Mouse (Mus musculus) hindbrain, embryonic 15.5 days (tissue): ENCODE measurements around the gene Rras. TPM values are rescaled to one million over a fixed set of nuclear protein-coding genes. Genes with fewer than 3 reads are reported as not detected.

ENCODE experiments used
- ATAC-seq: fragments of 200-750 bp; cut with Nextera tagmentation; 2 replicates; pipeline ENCODE4 v1.8.0; 2017; ENCODE audit warnings: low read depth, moderate number of reproducible peaks, moderate TSS enrichment; ENCODE audit not compliant: low FRiP score
- H3K27ac ChIP-seq: fragments of 300-500 bp; sonication (generic); replicated peaks from 2 replicates; pipeline ENCODE4 v1.5.1; 2015; ENCODE audit warnings: mild to moderate bottlenecking, inconsistent platforms
- H3K27me3 ChIP-seq: fragments of 300-500 bp; sonication (generic); 2 replicates; pipeline ENCODE4 v1.6.1; 2015; ENCODE audit warnings: control low read depth, inconsistent platforms
- H3K36me3 ChIP-seq: fragments of 300-500 bp; sonication (generic); 2 replicates; pipeline ENCODE4 v1.6.1; 2015; ENCODE audit warnings: control low read depth, inconsistent platforms
- H3K4me1 ChIP-seq: fragments of 300-500 bp; sonication (generic); replicated peaks from 2 replicates; pipeline ENCODE4 v1.6.1; 2015; ENCODE audit warnings: control low read depth, inconsistent platforms
- H3K4me2 ChIP-seq: fragments of 300-500 bp; sonication (generic); 2 replicates; pipeline ENCODE4 v1.6.1; 2015; ENCODE audit warnings: moderate library complexity, mild to moderate bottlenecking, inconsistent platforms
- H3K4me3 ChIP-seq: fragments of 300-500 bp; sonication (generic); 2 replicates; pipeline ENCODE4 v1.5.1; 2015; ENCODE audit warnings: mild to moderate bottlenecking, inconsistent platforms
- H3K9ac ChIP-seq: fragments of 300-500 bp; sonication (generic); 2 replicates; pipeline ENCODE4 v1.6.1; 2015; ENCODE audit warnings: inconsistent platforms
- H3K9me3 ChIP-seq: fragments of 300-500 bp; sonication (generic); 2 replicates; pipeline ENCODE4 v1.6.1; 2016; ENCODE audit warnings: control low read depth, inconsistent platforms
- WGBS: fragments of 180-500 bp; shearing (Covaris S2); methylation state at CpG from one replicate; pipeline ENCODE4 v1.1.7; 2015; 5-methylcytosine and 5-hydroxymethylcytosine counted together
- polyA plus RNA-seq: library from polyadenylated mRNA; unstranded; fragments of >200 nt; fragmentation: Nextera tagmentation; extraction: Ambion mirVana; gene quantifications from 2 replicates; pipeline ENCODE4 v1.2.1, GENCODE M21; 2015

The Rras gene
- polyA plus RNA-seq, 1 experiment from 2014 or later, result 16.0 TPM

- peaks cover 60% of the 10 kb centered on the region for H3K36me3 ChIP-seq
- H3K9me3 ChIP-seq, result no peaks in the 10 kb centered on the region
- H3K4me2 ChIP-seq, result no peak overlapping the region
- no peak overlapping the region for H3K27ac ChIP-seq
- no peak for ATAC-seq
- H3K27me3 ChIP-seq, result no peaks in the 10 kb centered on the region
- no peak overlapping the region for H3K4me3 ChIP-seq
- WGBS, result 96% methylated on average over 20 of the region's 23 CpGs
- H3K9ac ChIP-seq, result no peak overlapping the region
- H3K4me1 ChIP-seq, result peaks cover 21% of the 10 kb centered on the region
Observed at GRCm38 (mm10) chr7:45048923-45049657, 31.3 kb downstream of the Rras start.

DNA sequence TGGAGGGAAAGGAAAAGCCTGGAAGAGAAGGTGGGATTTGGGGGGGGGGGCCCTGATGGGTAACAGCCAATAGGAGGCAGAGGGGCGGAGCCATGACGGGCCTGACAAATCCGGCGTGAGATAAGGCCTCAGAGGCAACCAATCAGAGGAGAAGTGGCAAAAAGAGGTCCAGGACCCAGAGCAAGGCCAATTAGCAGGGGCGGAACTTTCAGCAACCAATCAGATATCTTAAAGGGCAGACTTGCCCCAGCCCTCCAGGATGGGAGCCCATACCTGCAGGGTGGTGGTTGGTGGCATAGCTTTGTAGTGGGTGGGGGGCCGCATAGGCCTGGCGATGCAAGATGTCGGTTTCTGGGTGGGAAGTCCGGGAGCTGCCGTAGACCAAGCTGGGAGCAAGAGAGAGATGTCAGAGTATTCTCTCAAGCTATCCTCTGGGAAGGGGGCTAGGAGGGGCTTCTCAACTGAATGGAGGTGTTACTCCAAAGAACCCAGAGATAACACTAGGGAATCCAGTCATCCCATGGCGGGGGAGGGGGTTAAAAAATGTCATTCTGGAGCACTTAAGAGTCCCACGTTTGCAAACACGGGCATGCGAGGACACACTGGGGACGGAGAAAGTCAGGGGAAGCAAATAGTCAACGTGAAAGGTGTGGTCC is 33.3 kb downstream of the Rras start:
- H3K4me2 ChIP-seq, result peak overlapping the region; percentile 82
- H3K36me3 ChIP-seq, result peaks cover 41% of the 10 kb centered on the region
- peak overlapping the region; percentile 88 for H3K9ac ChIP-seq
- no peaks in the 10 kb centered on the region for H3K27me3 ChIP-seq
- H3K27ac ChIP-seq, result peak overlapping the region; percentile 97
- no peaks in the 10 kb centered on the region for H3K9me3 ChIP-seq
- WGBS, result 1% methylated on average over 15 of the region's 16 CpGs
- H3K4me1 ChIP-seq, result peaks cover 26% of the 10 kb centered on the region
- peak overlapping the region; percentile 93 for H3K4me3 ChIP-seq
- peak; percentile 68 for ATAC-seq

DNA sequence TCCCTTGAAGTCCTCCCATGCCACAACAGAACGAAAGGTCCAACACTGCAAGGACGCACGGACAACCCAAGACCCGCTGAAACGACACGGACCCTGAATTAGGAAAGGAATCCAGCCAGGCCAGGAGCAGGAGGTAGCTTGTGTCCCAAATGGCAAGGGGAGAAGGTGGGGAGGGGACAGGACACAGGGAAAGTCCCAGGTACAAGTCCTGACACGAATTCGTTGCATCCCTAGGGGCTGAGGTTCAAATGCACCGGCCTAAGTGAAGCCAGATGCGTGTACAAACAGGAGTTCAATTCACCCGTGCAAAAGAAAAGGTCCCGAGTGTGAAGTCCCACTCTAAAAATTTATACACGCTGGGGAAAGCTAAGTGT is 33.8 kb downstream of the Rras start:
- 2% methylated on average over 13 of the region's 13 CpGs for WGBS
- Histone ChIP-seq H3K9me3 (no peaks in the 10 kb centered on the region), H3K4me1 (peaks cover 26% of the 10 kb centered on the region), H3K9ac (peak overlapping the region; percentile 88), H3K36me3 (peaks cover 36% of the 10 kb centered on the region), H3K4me3 (peak overlapping the region; percentile 93), H3K27ac (peak overlapping the region; percentile 97), H3K27me3 (no peaks in the 10 kb centered on the region), H3K4me2 (peak overlapping the region; percentile 82)
- ATAC-seq, result no peak

DNA sequence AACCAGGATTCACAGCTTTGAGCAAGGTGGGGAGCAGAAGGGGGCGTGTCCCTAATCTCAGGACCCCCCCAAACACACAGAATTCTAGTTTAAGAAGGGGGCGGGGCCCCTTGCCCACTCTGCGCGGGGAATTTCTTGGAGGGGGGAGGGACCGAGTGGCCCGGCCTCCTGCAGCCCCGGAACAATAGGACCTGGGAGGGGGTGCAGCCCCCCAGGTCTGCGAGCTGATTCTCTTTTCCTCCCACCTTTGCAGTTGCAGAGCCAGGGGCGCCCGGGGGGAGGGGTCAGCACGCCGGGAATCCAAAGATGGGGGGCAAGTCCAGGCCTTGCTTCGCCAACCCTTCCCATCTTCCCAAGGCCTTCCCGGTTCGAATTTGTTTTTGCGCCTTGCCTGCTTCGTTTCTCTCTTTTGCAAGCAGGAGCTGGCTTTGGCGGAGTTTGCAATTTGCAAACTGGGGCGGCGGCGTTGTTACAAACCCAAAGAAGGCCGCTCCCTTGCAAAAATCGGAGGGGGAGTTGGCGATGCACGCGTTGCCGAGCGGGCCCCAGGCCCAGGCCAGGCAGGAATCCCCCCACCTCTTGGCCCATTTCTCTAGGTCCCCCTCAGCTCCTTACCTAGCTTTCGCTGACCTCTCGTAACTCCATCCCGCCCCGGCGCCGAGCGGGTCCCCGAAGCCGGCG is 34.6 kb downstream of the Rras start:
- Histone ChIP-seq H3K4me1 (peaks cover 26% of the 10 kb centered on the region), H3K9me3 (no peaks in the 10 kb centered on the region), H3K36me3 (peaks cover 28% of the 10 kb centered on the region), H3K4me2 (peak overlapping the region; percentile 82), H3K27ac (peak overlapping the region; percentile 97), H3K4me3 (peak overlapping the region; percentile 93), H3K27me3 (no peaks in the 10 kb centered on the region), H3K9ac (peak overlapping the region; percentile 88)
- WGBS, result under 1% methylated on average over 36 of the region's 38 CpGs
- ATAC-seq, result no peak

DNA sequence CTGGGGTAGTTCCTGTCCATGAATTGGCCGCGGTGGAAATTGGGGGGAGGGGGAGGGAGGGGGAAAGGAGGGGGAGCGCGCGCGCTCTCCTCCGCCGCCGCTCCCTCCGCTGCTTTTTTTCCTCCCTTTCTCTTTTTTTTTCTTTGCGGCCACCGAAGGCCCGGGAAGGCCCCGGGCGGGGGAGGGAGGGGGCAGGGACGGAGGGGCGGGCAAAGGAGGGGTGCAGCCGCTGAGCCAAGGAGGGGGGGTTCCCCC is 35.0 kb downstream of the Rras start, which contains the start of gene Prr12:
TSS of gene Prr12 (minus strand) at position 20 of the 255 bp plus-strand sequence.
- peaks cover 24% of the 10 kb centered on the region for H3K36me3 ChIP-seq
- no peaks in the 10 kb centered on the region for H3K27me3 ChIP-seq
- H3K4me1 ChIP-seq, result peaks cover 26% of the 10 kb centered on the region
- 0% methylated on average over 8 of the region's 18 CpGs for WGBS
- H3K9ac ChIP-seq, result peak within 1 kb of the TSS; percentile 88
- peak within 1 kb of the TSS; percentile 93 for H3K4me3 ChIP-seq
- no peaks in the 10 kb centered on the region for H3K9me3 ChIP-seq
- H3K4me2 ChIP-seq, result peak within 1 kb of the TSS; percentile 82
- H3K27ac ChIP-seq, result peak within 1 kb of the TSS; percentile 97
- no peak for ATAC-seq

DNA sequence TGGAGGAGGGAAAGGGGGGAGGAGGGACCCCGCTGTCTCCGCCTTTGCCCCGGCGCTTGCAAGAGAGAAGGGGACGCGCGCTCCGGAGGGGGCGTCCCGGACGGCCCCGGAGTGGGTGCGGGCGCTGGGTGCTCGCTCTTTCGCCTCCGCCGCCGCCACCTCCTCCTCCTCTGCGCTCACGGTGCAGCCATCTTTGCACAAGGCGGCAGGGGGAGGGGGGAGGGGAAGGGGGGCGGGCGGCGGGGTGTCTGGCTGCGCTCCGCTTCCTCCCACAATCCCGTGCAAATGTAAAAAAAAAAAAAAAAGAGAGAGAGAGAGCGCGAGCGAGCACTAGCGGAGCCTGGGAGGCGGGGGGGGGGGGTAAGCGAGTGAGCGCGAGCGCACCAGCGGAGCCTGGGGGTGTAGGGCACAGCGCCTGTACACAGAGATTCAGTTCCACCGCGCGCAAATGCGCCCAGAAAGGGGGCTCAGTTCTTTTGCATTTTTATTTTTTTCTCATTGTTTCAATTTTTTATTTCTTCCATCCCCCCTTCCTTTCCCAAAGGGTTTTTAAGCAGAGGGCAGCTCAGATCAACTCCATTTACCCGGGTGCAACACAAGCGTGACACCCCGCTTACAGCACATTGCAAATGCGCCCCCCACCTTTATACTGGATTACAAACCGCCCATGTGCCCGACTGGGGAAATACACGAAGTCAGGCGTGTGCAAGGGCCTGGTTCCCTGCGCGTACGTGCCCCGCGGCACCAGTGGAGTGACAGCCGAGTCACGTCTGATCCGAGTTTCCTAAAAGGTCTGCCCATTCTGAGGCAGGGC is 35.6 kb downstream of the Rras start:
- Histone ChIP-seq H3K36me3 (peaks cover 18% of the 10 kb centered on the region), H3K27me3 (no peaks in the 10 kb centered on the region), H3K4me3 (peak overlapping the region; percentile 93), H3K4me2 (peak overlapping the region; percentile 82), H3K9ac (peak overlapping the region; percentile 88), H3K27ac (peak overlapping the region; percentile 97), H3K4me1 (peaks cover 26% of the 10 kb centered on the region), H3K9me3 (no peaks in the 10 kb centered on the region)
- WGBS, result 0% methylated on average over 25 of the region's 59 CpGs
- ATAC-seq, result peak; percentile 55

- Histone ChIP-seq H3K4me3 (peak overlapping the region; percentile 93), H3K27me3 (no peaks in the 10 kb centered on the region), H3K4me2 (peak overlapping the region; percentile 82), H3K27ac (peak overlapping the region; percentile 97), H3K9me3 (no peaks in the 10 kb centered on the region), H3K36me3 (peaks cover 11% of the 10 kb centered on the region; the same call in 1 of the 2 replicates), H3K9ac (peak overlapping the region; percentile 88), H3K4me1 (peaks cover 32% of the 10 kb centered on the region)
- ATAC-seq, result peak; percentile 92
- WGBS, result 1% methylated on average over 33 of the region's 33 CpGs
Observed at GRCm38 (mm10) chr7:45053931-45054510, 36.3 kb downstream of the Rras start.

DNA sequence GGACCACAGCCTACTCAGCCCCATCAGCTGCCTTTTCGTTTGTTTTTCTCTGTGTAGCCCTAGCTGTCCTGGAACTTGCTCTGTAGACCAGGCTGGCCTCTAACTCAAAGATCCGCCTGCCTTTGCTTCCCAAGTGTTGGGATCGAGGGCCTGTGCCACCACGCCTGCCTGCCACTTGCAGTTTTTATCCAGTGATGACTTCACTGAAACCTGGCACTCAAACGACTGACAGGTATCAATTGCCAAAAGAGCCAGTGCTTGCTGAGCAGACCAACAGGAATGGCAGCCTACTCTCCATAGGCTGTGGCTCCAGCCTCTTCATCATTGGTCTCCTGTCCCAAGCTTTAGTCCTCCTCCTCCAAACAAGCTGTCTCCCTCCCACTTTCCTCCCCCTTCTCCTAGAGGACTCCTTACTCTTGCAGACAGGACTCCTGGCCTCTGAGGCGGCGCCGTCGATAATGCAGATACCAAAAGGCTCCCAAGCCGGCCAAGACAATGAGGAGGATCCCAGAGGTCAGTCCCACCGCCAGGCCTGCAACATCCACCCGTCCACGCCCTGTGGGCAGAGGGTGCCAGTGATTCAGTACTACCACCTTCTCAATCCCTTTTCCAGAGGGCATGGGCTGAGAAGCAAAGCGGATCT is 38.7 kb downstream of the Rras start:
- Histone ChIP-seq H3K9me3 (no peaks in the 10 kb centered on the region), H3K36me3 (no peaks in the 10 kb centered on the region), H3K4me2 (no peak overlapping the region), H3K9ac (no peak overlapping the region), H3K27me3 (no peaks in the 10 kb centered on the region), H3K4me3 (no peak overlapping the region), H3K4me1 (peaks cover 31% of the 10 kb centered on the region), H3K27ac (no peak overlapping the region)
- ATAC-seq, result no peak
- 62% methylated on average over 14 of the region's 14 CpGs for WGBS

DNA sequence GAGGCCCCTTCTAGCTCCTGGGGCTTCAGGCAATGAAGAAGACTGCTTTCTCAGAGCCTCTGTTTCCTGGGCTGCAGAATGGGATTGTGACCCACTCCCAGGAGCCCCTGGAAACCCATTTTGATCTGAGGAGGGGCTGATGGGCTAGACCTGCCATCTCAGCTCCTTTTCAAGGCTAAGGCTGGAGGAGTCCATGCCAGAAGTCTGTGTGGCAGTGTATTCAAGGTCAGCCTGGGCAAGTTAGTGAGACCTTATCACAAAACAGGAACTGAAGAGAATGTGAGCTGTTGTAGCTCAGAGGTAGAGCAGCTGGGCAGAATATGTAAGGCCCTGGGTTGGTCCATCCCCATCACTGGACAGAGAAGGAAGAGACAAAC is 39.2 kb downstream of the Rras start:
- Histone ChIP-seq H3K36me3 (no peaks in the 10 kb centered on the region), H3K27ac (no peak overlapping the region), H3K4me2 (no peak overlapping the region), H3K4me3 (no peak overlapping the region), H3K4me1 (peaks cover 33% of the 10 kb centered on the region), H3K27me3 (no peaks in the 10 kb centered on the region), H3K9ac (no peak overlapping the region), H3K9me3 (no peaks in the 10 kb centered on the region)
- no peak for ATAC-seq

GRCm38 (mm10) chr7:45058607-45059571 is 41.1 kb downstream of the Rras start:
- peak overlapping the region; percentile 79 for H3K27ac ChIP-seq
- 79% methylated on average over 10 of the region's 10 CpGs for WGBS

More at GRCm38 (mm10) chr7:45058607-45059571, 41.1 kb downstream of the Rras start:
- Histone ChIP-seq H3K36me3 (no peaks in the 10 kb centered on the region), H3K9ac (no peak overlapping the region), H3K9me3 (no peaks in the 10 kb centered on the region), H3K4me1 (peaks cover 40% of the 10 kb centered on the region), H3K4me3 (no peak overlapping the region), H3K4me2 (no peak overlapping the region), H3K27me3 (no peaks in the 10 kb centered on the region)
- ATAC-seq, result 0 out of 2 replicates have a peak, but pooled peaks have one; percentile 32
